Mouse (Mus musculus): ENCODE results near the gene Gm11985. TPM values are rescaled to one million over a fixed set of nuclear protein-coding genes. Genes with fewer than 3 reads are reported as not detected.

The Gm11985 gene
- total and polyA plus RNA-seq, 3 experiments = not detected

DNA sequence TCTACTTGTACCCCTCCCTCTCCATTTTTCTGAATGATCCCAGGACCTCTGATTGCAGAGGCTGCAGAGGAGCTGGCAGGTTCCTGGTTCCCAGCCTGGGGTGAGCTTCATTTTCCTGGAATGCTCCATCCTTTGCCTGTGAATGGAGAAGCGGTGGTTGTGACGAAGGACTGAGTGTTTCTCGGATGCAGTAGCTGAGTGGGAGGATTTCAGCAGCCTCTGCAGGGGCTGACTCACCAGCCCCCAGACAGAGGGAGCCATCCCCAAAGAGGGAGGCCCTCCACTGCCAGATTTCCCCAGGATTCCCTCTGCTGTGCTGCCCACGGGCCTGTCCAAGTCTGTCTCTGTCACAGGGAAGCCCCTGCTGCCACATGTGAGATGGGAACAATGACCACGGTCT, 54.0 kb downstream of the Gm11985 start:
- intact Hi-C loops (cut with DNase I) = no loop called here
- H3K27ac ChIP-seq = no peak overlapping the region
- TF ChIP-seq POLR2A (IDR thresholded peaks at IDR 0.05; ENCODE audit: insufficient read depth, low read depth, low read length) = no peak
- no peak for TF ChIP-seq CTCF (IDR thresholded peaks at IDR 0.05)
- no peak for TF ChIP-seq EP300 (IDR thresholded peaks at IDR 0.05; ENCODE audit: insufficient read depth, low read depth, low read length)
- 66% methylated on average over 5 of the region's 5 CpGs for WGBS
- H3K9ac ChIP-seq (ENCODE audit: low read depth, low read length) = no peak overlapping the region
- no peak for DNase-seq
- H3K79me2 ChIP-seq (replicated peaks; ENCODE audit: control insufficient read depth, insufficient read depth, low read length) = no peaks in the 10 kb centered on the region
- H3K27me3 ChIP-seq (ENCODE audit: control insufficient read depth, insufficient read depth, low read length) = no peaks in the 10 kb centered on the region
- no peak overlapping the region for H3K4me3 ChIP-seq
- no peaks in the 10 kb centered on the region for H3K36me3 ChIP-seq (ENCODE audit: control insufficient read depth, insufficient read depth, low read length)
- H3K4me1 ChIP-seq (ENCODE audit: control insufficient read depth, insufficient read depth, low read length) = no peaks in the 10 kb centered on the region

DNA sequence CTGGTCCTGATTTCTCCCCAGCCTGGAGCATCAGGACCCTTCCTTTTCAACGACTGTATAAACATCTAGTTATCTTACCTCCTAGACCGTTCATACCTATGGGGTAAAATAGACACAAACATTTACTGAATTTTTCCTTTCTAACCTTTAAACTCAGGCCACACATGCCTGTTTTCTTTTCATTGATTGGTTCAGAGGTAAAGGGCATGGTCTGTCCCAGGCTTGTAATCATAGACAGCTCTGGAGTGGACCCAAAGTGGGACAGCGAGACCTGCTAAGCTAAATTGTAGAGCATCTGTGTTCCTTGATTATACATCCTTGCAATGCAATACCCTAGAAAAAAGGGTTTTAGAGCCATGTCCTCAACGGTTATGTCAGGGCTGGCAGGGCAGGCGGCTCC, 54.6 kb downstream of the Gm11985 start:
- Histone ChIP-seq H3K27ac (no peak overlapping the region), H3K36me3 (ENCODE audit: control insufficient read depth, insufficient read depth, low read length) (no peaks in the 10 kb centered on the region), H3K4me3 (no peak overlapping the region), H3K27me3 (ENCODE audit: control insufficient read depth, insufficient read depth, low read length) (no peaks in the 10 kb centered on the region), H3K9ac (ENCODE audit: low read depth, low read length) (no peak overlapping the region), H3K4me1 (ENCODE audit: control insufficient read depth, insufficient read depth, low read length) (no peaks in the 10 kb centered on the region), H3K79me2 (replicated peaks; ENCODE audit: control insufficient read depth, insufficient read depth, low read length) (no peaks in the 10 kb centered on the region)
- TF ChIP-seq POLR2A (IDR thresholded peaks at IDR 0.05; ENCODE audit: insufficient read depth, low read depth, low read length) (no peak), CTCF (IDR thresholded peaks at IDR 0.05) (no peak), EP300 (IDR thresholded peaks at IDR 0.05; ENCODE audit: insufficient read depth, low read depth, low read length) (no peak)
- 83% methylated on average over 5 of the region's 5 CpGs for WGBS
- intact Hi-C loops (cut with DNase I) = no loop called here
- DNase-seq = no peak

Other genes with a start within 250 kb of the Gm11985 start
- gene Adcy1, start 125.1 kb downstream of the Gm11985 start, total RNA-seq (2021) = 1 to 10 TPM; 1.2 to 1.6 TPM
- gene Adcy1, start 125.1 kb downstream of the Gm11985 start, polyA plus RNA-seq (2012; rRNA removed) = 2.3 and 3.7 TPM in 2 replicates
- not detected for gene Igfbp1, start 9.2 kb upstream of the Gm11985 start, total RNA-seq (2021)
- not detected in 2 replicates for gene Igfbp1, start 9.2 kb upstream of the Gm11985 start, polyA plus RNA-seq (2012; rRNA removed)
- gene Igfbp3, start 25.4 kb upstream of the Gm11985 start, total RNA-seq (2021) = 10 to 100 TPM; 32.2 to 40.4 TPM
- gene Igfbp3, start 25.4 kb upstream of the Gm11985 start, polyA plus RNA-seq (2012; rRNA removed) = 20.8 and 31.0 TPM in 2 replicates